Mouse (Mus musculus) G1E (cell line): ENCODE measurements around the gene Gm35549.

Experiments
- CTCF ChIP-seq: IDR thresholded peaks from 2 replicates; pipeline ENCODE4 v1.5.1; 2012; ENCODE audit warnings: low read depth, low read length, inconsistent platforms, mixed read lengths
- GATA1 ChIP-seq: IDR thresholded peaks from 2 replicates; pipeline ENCODE4 v1.6.1; 2012; ENCODE audit warnings: borderline replicate concordance, low read length, inconsistent platforms, mixed read lengths
- TAL1 ChIP-seq: conservative IDR thresholded peaks from 2 replicates; pipeline ENCODE4 v1.6.1; 2012; ENCODE audit warnings: low read depth, low read length, inconsistent platforms, mixed read lengths

DNA sequence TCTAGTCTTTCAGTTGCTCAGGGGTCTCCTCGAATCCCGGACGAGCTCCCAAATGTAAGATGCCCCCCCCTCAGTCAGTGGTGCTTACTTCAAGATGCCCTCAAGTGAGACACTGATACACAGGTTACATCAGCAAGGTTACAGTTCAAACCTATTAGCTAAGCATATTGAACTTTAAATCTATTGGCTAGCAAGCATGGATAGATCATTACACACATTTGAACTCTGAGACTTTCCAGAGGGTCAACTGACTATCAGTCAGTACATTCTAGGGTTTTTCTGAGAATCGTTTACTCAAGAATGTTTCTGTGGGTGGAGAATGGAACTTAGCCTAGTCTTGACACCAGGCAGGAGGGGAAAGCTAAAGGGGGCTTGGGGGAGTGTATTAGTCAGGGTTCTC, 28.8 kb upstream of the Gm35549 start:
- TF ChIP-seq CTCF (no peak), GATA1 (no peak), TAL1 (no peak)
